Mouse (Mus musculus) forebrain, postnatal 0 days (tissue): ENCODE measurements around the gene Maneal. TPM values are rescaled to one million over a fixed set of nuclear protein-coding genes. Genes with fewer than 3 reads are reported as not detected.
A peak's percentile ranks its signal among the peaks of the same experiment; 100 is the strongest.

Experiments used
- ATAC-seq: fragments of 200-750 bp; cut with Nextera tagmentation; 2 replicates; pipeline ENCODE4 v1.8.0; 2017; ENCODE audit warnings: mild to moderate bottlenecking, moderate library complexity
- DNase-seq: peaks from one replicate; pipeline ENCODE4 v3.0.0-alpha.2; 2015
- H3K27ac ChIP-seq: fragments of 300-500 bp; sonication (generic); 2 replicates; pipeline ENCODE4 v1.5.1; 2014; ENCODE audit warnings: low read depth, mild to moderate bottlenecking, antibody characterized with exemption, low read length, moderate library complexity, mixed read lengths
- H3K27me3 ChIP-seq: fragments of 300-500 bp; sonication (generic); 2 replicates; pipeline ENCODE4 v1.6.1; 2014; ENCODE audit warnings: mild to moderate bottlenecking, low read length, mixed read lengths; ENCODE audit not compliant: insufficient read depth
- H3K36me3 ChIP-seq: fragments of 300-500 bp; sonication (generic); 2 replicates; pipeline ENCODE4 v1.6.1; 2014; ENCODE audit warnings: mild to moderate bottlenecking, moderate library complexity; ENCODE audit not compliant: insufficient read depth
- H3K4me1 ChIP-seq: fragments of 300-500 bp; sonication (generic); 2 replicates; pipeline ENCODE4 v1.6.1; 2014; ENCODE audit warnings: antibody characterized with exemption; ENCODE audit not compliant: insufficient read depth
- H3K4me2 ChIP-seq: fragments of 300-500 bp; sonication (generic); 2 replicates; pipeline ENCODE4 v1.6.1; 2014; ENCODE audit warnings: low read depth, mild to moderate bottlenecking, moderate library complexity
- H3K4me3 ChIP-seq: fragments of 300-500 bp; sonication (generic); 2 replicates; pipeline ENCODE4 v1.5.1; 2014; ENCODE audit warnings: low read depth, low read length, mixed read lengths
- H3K9ac ChIP-seq: fragments of 300-500 bp; sonication (generic); 2 replicates; pipeline ENCODE4 v1.6.1; 2014; ENCODE audit warnings: mild to moderate bottlenecking
- H3K9me3 ChIP-seq: fragments of 300-500 bp; sonication (generic); 2 replicates; pipeline ENCODE4 v1.6.1; 2016; ENCODE audit warnings: low read length
- CTCF ChIP-seq: sonication (generic); IDR thresholded peaks from 2 replicates; pipeline ENCODE4 v1.5.1; 2016; ENCODE audit warnings: antibody characterized with exemption, control low read depth, low read depth
- WGBS: fragments of 180-500 bp; shearing (Covaris S2); extraction: QIAGEN DNeasy Blood & Tissue Kit; methylation state at CpG from one replicate; pipeline ENCODE4 v1.1.7; 2014; 5-methylcytosine and 5-hydroxymethylcytosine counted together
- polyA plus RNA-seq: library from polyadenylated mRNA; unstranded; fragments of >200 nt; fragmentation: Nextera tagmentation; extraction: Ambion mirVana; gene quantifications from 2 replicates; pipeline ENCODE4 v1.2.1, GENCODE M21; 2015
- total RNA-seq: library from RNA; depleted of rRNA; stranded (reverse); fragments of >200 nt; gene quantifications from 2 replicates; pipeline ENCODE4 v1.2.3, GENCODE M21; 2014

The Maneal gene
- total and polyA plus RNA-seq, 2 experiments from 2014 or later = 9.4 to 41.7 TPM

DNA sequence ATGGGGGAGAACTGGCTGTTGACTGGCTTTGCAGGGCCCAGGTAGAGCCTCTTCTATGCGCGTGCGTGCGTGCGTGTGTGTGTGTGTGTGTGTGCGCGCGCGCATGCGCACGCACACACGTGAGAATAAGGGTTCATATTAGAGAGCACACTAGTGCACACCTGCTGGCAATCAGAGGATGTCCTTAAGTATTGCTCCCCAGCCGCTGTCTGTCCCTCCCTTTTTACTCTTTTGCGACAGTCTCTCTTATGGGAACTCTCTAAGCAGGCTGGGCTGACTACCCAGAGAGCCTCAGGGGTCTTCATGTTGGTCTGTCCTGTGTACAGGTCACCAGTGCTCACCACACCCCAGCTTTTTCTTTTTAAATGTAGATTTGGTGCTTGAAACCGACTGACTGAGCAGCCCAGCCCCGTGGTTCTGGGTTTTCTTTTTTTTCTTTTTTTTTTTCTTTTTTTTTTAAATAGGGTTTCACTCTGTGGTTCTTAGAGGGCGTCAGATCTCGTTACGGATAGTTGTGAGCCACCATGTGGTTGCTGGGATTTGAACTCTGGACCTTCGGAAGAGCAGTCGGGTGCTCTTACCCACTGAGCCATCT, 36.5 kb downstream of the Maneal start:
- H3K9ac ChIP-seq = no peak overlapping the region
- WGBS = 95% methylated on average over 21 of the region's 21 CpGs
- no peaks in the 10 kb centered on the region for H3K9me3 ChIP-seq
- no peaks in the 10 kb centered on the region for H3K27me3 ChIP-seq
- peaks cover 57% of the 10 kb centered on the region for H3K36me3 ChIP-seq
- H3K4me1 ChIP-seq = no peaks in the 10 kb centered on the region
- no peak for DNase-seq
- ATAC-seq = no peak
- no peak overlapping the region for H3K27ac ChIP-seq
- no peak overlapping the region for H3K4me2 ChIP-seq
- no peak overlapping the region for H3K4me3 ChIP-seq
- TF ChIP-seq CTCF = no peak

DNA sequence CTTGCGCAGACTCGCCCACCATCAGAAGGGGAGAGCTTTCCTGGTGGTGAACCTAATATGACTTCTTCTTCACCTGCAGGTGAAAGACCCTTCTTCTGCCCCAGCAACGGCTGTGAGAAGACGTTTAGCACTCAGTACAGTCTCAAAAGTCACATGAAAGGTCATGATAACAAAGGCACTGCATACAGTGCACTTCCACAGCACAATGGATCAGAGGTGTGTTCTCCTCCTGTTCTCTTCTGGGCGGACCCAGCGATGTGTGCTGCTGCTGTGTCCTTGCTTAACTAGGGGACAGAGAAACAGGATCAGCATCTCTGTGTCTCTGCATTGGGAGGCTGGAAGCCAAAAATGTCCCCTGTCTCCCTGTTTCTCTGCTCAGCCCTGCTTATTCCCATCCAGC, 37.0 kb downstream of the Maneal start:
- Histone ChIP-seq H3K9ac (no peak overlapping the region), H3K36me3 (peaks cover 57% of the 10 kb centered on the region), H3K27me3 (no peaks in the 10 kb centered on the region), H3K4me2 (no peak overlapping the region), H3K4me3 (no peak overlapping the region), H3K4me1 (no peaks in the 10 kb centered on the region), H3K9me3 (no peaks in the 10 kb centered on the region), H3K27ac (no peak overlapping the region)
- DNase-seq (no peak), ATAC-seq (no peak)
- 92% methylated on average over 6 of the region's 6 CpGs for WGBS
- no peak for TF ChIP-seq CTCF

DNA sequence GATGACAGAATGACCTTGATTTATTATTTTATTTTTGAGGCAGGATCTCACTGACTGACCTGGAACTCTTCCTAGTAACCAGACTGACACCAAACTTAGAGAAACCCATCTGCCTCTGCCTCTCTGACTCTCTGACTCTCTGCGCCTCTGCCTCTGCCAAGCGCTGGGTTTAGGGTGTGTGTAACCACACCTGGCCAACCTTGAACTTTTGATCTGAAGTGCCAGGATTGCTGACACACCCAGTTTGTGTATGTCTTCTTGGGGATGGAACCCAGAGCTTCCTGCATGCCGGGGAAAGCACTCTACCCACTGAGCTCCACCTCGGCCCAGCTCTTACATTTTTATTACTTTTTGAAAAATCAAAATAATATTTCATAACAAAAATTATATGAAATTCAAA, 43.1 kb downstream of the Maneal start:
- H3K4me3 ChIP-seq = no peak overlapping the region
- peaks cover 32% of the 10 kb centered on the region for H3K36me3 ChIP-seq
- no peak for TF ChIP-seq CTCF
- H3K27me3 ChIP-seq = no peaks in the 10 kb centered on the region
- no peak overlapping the region for H3K4me2 ChIP-seq
- H3K4me1 ChIP-seq = no peaks in the 10 kb centered on the region
- 92% methylated on average over 4 of the region's 4 CpGs for WGBS
- ATAC-seq (no peak), DNase-seq (no peak)
- H3K27ac ChIP-seq = no peak overlapping the region
- H3K9me3 ChIP-seq = no peaks in the 10 kb centered on the region
- no peak overlapping the region for H3K9ac ChIP-seq

DNA sequence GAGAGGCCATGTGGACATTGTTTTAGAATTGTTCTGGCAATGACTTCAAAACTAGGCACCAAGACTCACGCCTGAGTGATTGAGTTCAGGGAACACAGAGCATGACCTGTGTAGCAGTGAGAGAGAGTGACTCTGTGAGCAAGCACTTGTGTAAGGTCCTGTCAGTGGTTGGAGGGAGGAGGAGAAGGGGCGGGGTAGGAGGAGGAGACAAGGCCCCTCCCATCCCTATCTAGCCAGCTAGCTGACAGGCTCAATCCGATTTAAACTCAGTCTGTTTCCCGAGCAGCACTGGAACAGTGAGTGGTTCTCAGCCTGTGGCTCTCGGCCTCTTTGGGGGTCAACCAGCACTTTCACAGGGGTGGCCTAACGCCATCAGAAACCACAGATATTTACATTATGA, 44.2 kb downstream of the Maneal start:
- Histone ChIP-seq H3K9me3 (no peaks in the 10 kb centered on the region), H3K27me3 (no peaks in the 10 kb centered on the region), H3K9ac (no peak overlapping the region), H3K4me1 (no peaks in the 10 kb centered on the region), H3K36me3 (peaks cover 25% of the 10 kb centered on the region), H3K27ac (no peak overlapping the region), H3K4me3 (no peak overlapping the region), H3K4me2 (no peak overlapping the region)
- ATAC-seq (peak; percentile 32; the same call in 1 of the 2 replicates), DNase-seq (no peak)
- no peak for TF ChIP-seq CTCF
- WGBS = 29% methylated on average over 6 of the region's 6 CpGs

DNA sequence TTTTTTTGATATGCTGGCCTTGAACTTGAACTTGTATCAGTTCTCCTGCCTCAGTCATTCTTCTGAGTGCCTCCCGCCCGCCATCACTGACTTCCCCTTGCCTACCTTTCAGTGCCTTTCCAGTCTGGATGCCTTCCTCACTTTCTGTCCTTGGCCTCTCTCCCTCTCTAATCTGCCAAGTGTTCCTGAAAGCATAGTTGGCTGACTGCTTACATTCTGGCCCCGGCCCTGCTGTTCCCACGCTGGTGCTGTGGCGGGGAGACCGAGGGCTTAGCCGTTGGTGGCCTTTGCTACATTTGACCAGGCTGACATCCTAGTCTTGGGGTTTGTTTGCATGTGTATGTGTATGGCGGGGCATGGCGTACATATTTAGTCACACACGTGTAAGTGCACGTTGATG, 46.1 kb downstream of the Maneal start:
- H3K9me3 ChIP-seq = no peaks in the 10 kb centered on the region
- DNase-seq (no peak), ATAC-seq (no peak)
- H3K36me3 ChIP-seq = peaks cover 16% of the 10 kb centered on the region
- H3K27me3 ChIP-seq = no peaks in the 10 kb centered on the region
- H3K4me3 ChIP-seq = no peak overlapping the region
- WGBS = 76% methylated on average over 11 of the region's 11 CpGs
- no peaks in the 10 kb centered on the region for H3K4me1 ChIP-seq
- H3K27ac ChIP-seq = 0 out of 2 replicates have a peak overlapping the region, but pooled peaks have one; percentile 21
- no peak overlapping the region for H3K9ac ChIP-seq
- TF ChIP-seq CTCF = no peak
- H3K4me2 ChIP-seq = no peak overlapping the region

DNA sequence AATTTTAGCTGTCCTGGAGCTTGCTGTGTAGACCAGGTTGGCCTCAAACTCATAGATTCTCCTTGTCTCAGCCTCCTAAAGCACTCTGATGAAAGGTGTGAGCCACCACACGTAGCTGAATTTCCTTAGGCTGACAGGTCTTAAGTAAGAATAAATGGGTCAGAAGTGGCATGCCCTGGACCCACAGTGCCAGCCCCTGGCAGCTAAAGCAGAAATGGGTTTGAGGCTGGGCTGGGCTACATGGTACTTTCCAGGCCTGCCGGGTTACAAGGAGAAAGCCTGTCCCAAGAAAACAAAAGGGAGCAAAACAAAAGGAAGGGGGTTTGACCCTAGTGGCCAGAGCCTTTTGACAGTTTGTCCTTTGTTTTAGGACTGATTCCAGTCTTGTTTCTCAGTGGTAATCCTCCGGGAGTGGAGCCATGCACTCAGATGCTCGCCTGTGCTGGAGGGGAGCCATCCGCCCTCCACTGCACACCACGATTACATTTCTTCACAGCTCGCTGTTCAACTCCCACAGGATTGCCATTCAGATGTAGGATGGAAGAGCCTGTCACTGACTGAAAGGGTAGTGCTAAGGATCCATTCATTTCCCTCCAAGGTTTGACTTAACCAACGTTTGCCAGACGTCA, 50.5 kb downstream of the Maneal start:
- H3K9ac ChIP-seq = no peak overlapping the region
- H3K27ac ChIP-seq = peak overlapping the region; percentile 58
- H3K27me3 ChIP-seq = no peaks in the 10 kb centered on the region
- peak; percentile 42 for ATAC-seq
- H3K9me3 ChIP-seq = no peaks in the 10 kb centered on the region
- 9% methylated on average over 9 of the region's 9 CpGs for WGBS
- no peak for TF ChIP-seq CTCF
- DNase-seq = peak; percentile 25
- peaks cover 18% of the 10 kb centered on the region for H3K36me3 ChIP-seq
- H3K4me2 ChIP-seq = no peak overlapping the region
- H3K4me3 ChIP-seq = no peak overlapping the region
- no peaks in the 10 kb centered on the region for H3K4me1 ChIP-seq

DNA sequence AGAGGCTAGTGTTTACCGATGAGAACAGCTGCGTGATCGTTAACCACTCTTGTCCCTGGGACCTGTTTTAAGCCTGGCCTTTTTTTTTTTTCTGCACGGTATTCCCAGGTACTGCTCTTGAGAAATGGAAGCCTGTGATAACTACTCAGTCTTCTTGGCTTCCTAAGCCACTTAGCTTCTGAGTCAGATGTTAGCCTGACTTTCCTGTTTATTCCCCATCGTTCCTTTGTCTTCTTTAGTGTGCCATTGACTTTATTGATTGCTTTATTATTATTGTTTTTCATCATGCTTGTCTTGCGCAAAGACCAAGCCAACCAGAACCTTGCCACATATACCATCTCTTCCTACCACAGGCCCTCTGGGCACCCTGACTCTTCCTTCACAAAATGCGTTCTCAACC, 51.9 kb downstream of the Maneal start:
- ATAC-seq = no peak
- no peak overlapping the region for H3K9ac ChIP-seq

More for the DNA sequence above, 51.9 kb downstream of the Maneal start:
- H3K27ac ChIP-seq = no peak overlapping the region
- no peak overlapping the region for H3K4me2 ChIP-seq
- no peaks in the 10 kb centered on the region for H3K27me3 ChIP-seq
- no peak for TF ChIP-seq CTCF
- DNase-seq = no peak
- no peaks in the 10 kb centered on the region for H3K9me3 ChIP-seq
- WGBS = 89% methylated on average over 7 of the region's 7 CpGs
- H3K4me1 ChIP-seq = no peaks in the 10 kb centered on the region
- H3K4me3 ChIP-seq = no peak overlapping the region
- peaks cover 25% of the 10 kb centered on the region for H3K36me3 ChIP-seq
